Mouse (Mus musculus): Measurements from ENCODE around the gene Rasgef1c. TPM values are rescaled to one million over a fixed set of nuclear protein-coding genes. Genes with fewer than 3 reads are reported as not detected.

The Rasgef1c gene
- total and polyA plus RNA-seq, 3 experiments = 0.05 TPM; not detected in 2

GRCm38 (mm10) chr11:49997321-49997720, 95.7 kb downstream of the Rasgef1c start:
- Histone ChIP-seq H3K4me1 (ENCODE audit: insufficient read depth, low read depth, low read length) (peaks cover 71% of the 10 kb centered on the region), H3K4me3 (ENCODE audit: low read depth, low read length) (no peak overlapping the region), H3K27me3 (ENCODE audit: insufficient read depth, low read length) (no peaks in the 10 kb centered on the region), H3K36me3 (replicated peaks) (peaks cover 3% of the 10 kb centered on the region), H3K9me3 (replicated peaks) (peaks cover 24% of the 10 kb centered on the region)
- TF ChIP-seq CTCF (IDR thresholded peaks at IDR 0.05; ENCODE audit: low read depth, low read length) (no peak), GATA2 (IDR thresholded peaks at IDR 0.05; ENCODE audit: borderline replicate concordance, low read depth, low read length) (no peak), TAL1 (conservative IDR thresholded peaks at IDR 0.05; ENCODE audit: low read depth, low read length) (no peak), GATA1 (IDR thresholded peaks at IDR 0.05; ENCODE audit: borderline replicate concordance, low read length) (no peak), POLR2AphosphoS5 (IDR thresholded peaks at IDR 0.05; ENCODE audit: insufficient replicate concordance, low read depth, low read length) (no peak)
- no peak for DNase-seq (ENCODE audit: low spot score)
- no peak for ATAC-seq (ENCODE audit: extremely low read depth, insufficient number of reproducible peaks, low FRiP score, poor library complexity, severe bottlenecking)

GRCm38 (mm10) chr11:50002853-50003252, 101.2 kb downstream of the Rasgef1c start:
- ATAC-seq (ENCODE audit: extremely low read depth, insufficient number of reproducible peaks, low FRiP score, poor library complexity, severe bottlenecking) = peak; percentile 88
- peak; percentile 65 for DNase-seq (ENCODE audit: low spot score)
- Histone ChIP-seq H3K4me1 (ENCODE audit: insufficient read depth, low read depth, low read length) (peaks cover 71% of the 10 kb centered on the region), H3K4me3 (ENCODE audit: low read depth, low read length) (no peak overlapping the region), H3K36me3 (replicated peaks) (peaks cover 3% of the 10 kb centered on the region), H3K27me3 (ENCODE audit: insufficient read depth, low read length) (no peaks in the 10 kb centered on the region), H3K9me3 (replicated peaks) (peaks cover 27% of the 10 kb centered on the region)
- TF ChIP-seq GATA1 (IDR thresholded peaks at IDR 0.05; ENCODE audit: borderline replicate concordance, low read length) = no peak
- peak; percentile 86 for TF ChIP-seq TAL1 (conservative IDR thresholded peaks at IDR 0.05; ENCODE audit: low read depth, low read length)
- TF ChIP-seq POLR2AphosphoS5 (IDR thresholded peaks at IDR 0.05; ENCODE audit: insufficient replicate concordance, low read depth, low read length) = no peak
- TF ChIP-seq CTCF (IDR thresholded peaks at IDR 0.05; ENCODE audit: low read depth, low read length) = no peak

- H3K27me3 ChIP-seq (ENCODE audit: insufficient read depth, low read length) = peaks cover 11% of the 10 kb centered on the region; the same call in 1 of the 2 replicates
- H3K9me3 ChIP-seq (replicated peaks) = no peaks in the 10 kb centered on the region
- no peak for DNase-seq (ENCODE audit: low spot score)
- H3K4me3 ChIP-seq (ENCODE audit: low read depth, low read length) = no peak overlapping the region
- ATAC-seq (ENCODE audit: extremely low read depth, insufficient number of reproducible peaks, low FRiP score, poor library complexity, severe bottlenecking) = no peak
- no peaks in the 10 kb centered on the region for H3K36me3 ChIP-seq (replicated peaks)
- H3K4me1 ChIP-seq (ENCODE audit: insufficient read depth, low read depth, low read length) = peaks cover 73% of the 10 kb centered on the region
- TF ChIP-seq TAL1 (conservative IDR thresholded peaks at IDR 0.05; ENCODE audit: low read depth, low read length) (no peak), POLR2AphosphoS5 (IDR thresholded peaks at IDR 0.05; ENCODE audit: insufficient replicate concordance, low read depth, low read length) (no peak), GATA1 (IDR thresholded peaks at IDR 0.05; ENCODE audit: borderline replicate concordance, low read length) (no peak), GATA2 (IDR thresholded peaks at IDR 0.05; ENCODE audit: borderline replicate concordance, low read depth, low read length) (no peak), CTCF (IDR thresholded peaks at IDR 0.05; ENCODE audit: low read depth, low read length) (no peak)
Measured at GRCm38 (mm10) chr11:50007776-50008175, 106.1 kb downstream of the Rasgef1c start.

- H3K4me3 ChIP-seq (ENCODE audit: low read depth, low read length) = no peak overlapping the region; the same call in 1 of the 2 replicates
- DNase-seq (ENCODE audit: low spot score) (no peak), ATAC-seq (ENCODE audit: extremely low read depth, insufficient number of reproducible peaks, low FRiP score, poor library complexity, severe bottlenecking) (no peak)
- no peaks in the 10 kb centered on the region for H3K36me3 ChIP-seq (replicated peaks)
- H3K27me3 ChIP-seq (ENCODE audit: insufficient read depth, low read length) = peaks cover 14% of the 10 kb centered on the region
- H3K4me1 ChIP-seq (ENCODE audit: insufficient read depth, low read depth, low read length) = peaks cover 69% of the 10 kb centered on the region
- TF ChIP-seq TAL1 (conservative IDR thresholded peaks at IDR 0.05; ENCODE audit: low read depth, low read length) = no peak
- H3K9me3 ChIP-seq (replicated peaks) = no peaks in the 10 kb centered on the region
Measured at GRCm38 (mm10) chr11:50008231-50008630, 106.6 kb downstream of the Rasgef1c start.

GRCm38 (mm10) chr11:50013016-50013415, 111.4 kb downstream of the Rasgef1c start:
- DNase-seq (ENCODE audit: low spot score) (no peak), ATAC-seq (ENCODE audit: extremely low read depth, insufficient number of reproducible peaks, low FRiP score, poor library complexity, severe bottlenecking) (no peak)
- no peaks in the 10 kb centered on the region for H3K9me3 ChIP-seq (replicated peaks)
- H3K4me1 ChIP-seq (ENCODE audit: insufficient read depth, low read depth, low read length) = peaks cover 55% of the 10 kb centered on the region
- peaks cover 27% of the 10 kb centered on the region for H3K27me3 ChIP-seq (ENCODE audit: insufficient read depth, low read length)
- TF ChIP-seq POLR2AphosphoS5 (IDR thresholded peaks at IDR 0.05; ENCODE audit: insufficient replicate concordance, low read depth, low read length) = no peak
- no peaks in the 10 kb centered on the region for H3K36me3 ChIP-seq (replicated peaks)
- no peak overlapping the region for H3K4me3 ChIP-seq (ENCODE audit: low read depth, low read length)

- ATAC-seq (ENCODE audit: extremely low read depth, insufficient number of reproducible peaks, low FRiP score, poor library complexity, severe bottlenecking) = no peak
- Histone ChIP-seq H3K27me3 (ENCODE audit: insufficient read depth, low read length) (peaks cover 28% of the 10 kb centered on the region), H3K36me3 (replicated peaks) (no peaks in the 10 kb centered on the region), H3K4me3 (ENCODE audit: low read depth, low read length) (no peak overlapping the region), H3K4me1 (ENCODE audit: insufficient read depth, low read depth, low read length) (peaks cover 42% of the 10 kb centered on the region), H3K9me3 (replicated peaks) (no peaks in the 10 kb centered on the region)
- no peak for DNase-seq (ENCODE audit: low spot score)
- TF ChIP-seq CTCF (IDR thresholded peaks at IDR 0.05; ENCODE audit: low read depth, low read length) (no peak), TAL1 (conservative IDR thresholded peaks at IDR 0.05; ENCODE audit: low read depth, low read length) (no peak), GATA1 (IDR thresholded peaks at IDR 0.05; ENCODE audit: borderline replicate concordance, low read length) (no peak), GATA2 (IDR thresholded peaks at IDR 0.05; ENCODE audit: borderline replicate concordance, low read depth, low read length) (no peak), POLR2AphosphoS5 (IDR thresholded peaks at IDR 0.05; ENCODE audit: insufficient replicate concordance, low read depth, low read length) (no peak)
Measured at GRCm38 (mm10) chr11:50016503-50016902, 114.9 kb downstream of the Rasgef1c start.

GRCm38 (mm10) chr11:50017511-50017910, 115.9 kb downstream of the Rasgef1c start:
- ATAC-seq (ENCODE audit: extremely low read depth, insufficient number of reproducible peaks, low FRiP score, poor library complexity, severe bottlenecking) (no peak), DNase-seq (ENCODE audit: low spot score) (no peak)
- Histone ChIP-seq H3K4me3 (ENCODE audit: low read depth, low read length) (no peak overlapping the region), H3K27me3 (ENCODE audit: insufficient read depth, low read length) (peaks cover 21% of the 10 kb centered on the region), H3K36me3 (replicated peaks) (no peaks in the 10 kb centered on the region), H3K4me1 (ENCODE audit: insufficient read depth, low read depth, low read length) (peaks cover 35% of the 10 kb centered on the region), H3K9me3 (replicated peaks) (no peaks in the 10 kb centered on the region)
- TF ChIP-seq CTCF (IDR thresholded peaks at IDR 0.05; ENCODE audit: low read depth, low read length) (no peak), TAL1 (conservative IDR thresholded peaks at IDR 0.05; ENCODE audit: low read depth, low read length) (no peak), POLR2AphosphoS5 (IDR thresholded peaks at IDR 0.05; ENCODE audit: insufficient replicate concordance, low read depth, low read length) (no peak), GATA1 (IDR thresholded peaks at IDR 0.05; ENCODE audit: borderline replicate concordance, low read length) (no peak), GATA2 (IDR thresholded peaks at IDR 0.05; ENCODE audit: borderline replicate concordance, low read depth, low read length) (no peak)
